Mouse (Mus musculus) G1E (cell line): ENCODE results near the gene Zfp366.

ENCODE experiments used
- CTCF ChIP-seq: IDR thresholded peaks from 2 replicates; pipeline ENCODE4 v1.5.1; 2012; ENCODE audit warnings: low read depth, low read length, inconsistent platforms, mixed read lengths
- GATA1 ChIP-seq: IDR thresholded peaks from 2 replicates; pipeline ENCODE4 v1.6.1; 2012; ENCODE audit warnings: borderline replicate concordance, low read length, inconsistent platforms, mixed read lengths
- POLR2AphosphoS5 ChIP-seq: IDR thresholded peaks from 2 replicates; pipeline ENCODE4 v1.6.1; 2012; ENCODE audit warnings: low read depth, low read length, inconsistent platforms; ENCODE audit not compliant: insufficient replicate concordance

DNA sequence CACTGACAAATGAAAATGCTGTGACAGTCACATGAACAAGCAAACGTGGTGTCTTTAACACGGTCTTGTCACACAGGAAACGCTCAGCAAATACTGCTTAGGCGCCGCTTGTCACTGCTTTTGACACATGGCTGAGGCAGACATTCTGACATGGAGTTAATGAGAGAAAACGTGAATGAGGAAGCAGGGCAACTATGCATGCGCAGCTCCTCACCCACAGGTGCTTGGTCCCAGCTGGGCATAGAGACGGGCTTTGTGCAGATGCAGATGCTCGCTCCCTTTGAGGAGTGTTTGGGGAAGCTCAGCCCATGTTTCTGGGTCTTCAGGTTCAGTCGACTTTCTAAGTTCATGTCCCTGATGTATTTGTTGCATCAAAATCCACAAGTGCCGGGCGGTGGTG lies 11.7 kb downstream of the Zfp366 start:
- TF ChIP-seq GATA1 = no peak
- TF ChIP-seq CTCF = no peak
- no peak for TF ChIP-seq POLR2AphosphoS5
